Mouse (Mus musculus) layer of hippocampus, adult 2 months (tissue): ENCODE measurements around the gene Cped1. TPM values are rescaled to one million over a fixed set of nuclear protein-coding genes. Genes with fewer than 3 reads are reported as not detected.
"Not testable (repeated sequence)": the region's sequence is repeated elsewhere in the genome, so short reads cannot be mapped to it uniquely, and the experiment has no call there.

ENCODE experiments used
- DNase-seq, 2 experiments: peaks; one replicate each; pipeline ENCODE4 v3.0.0; 2022; ENCODE audit warnings: low spot score in 2 of 2
- H3K27ac ChIP-seq: fragments of 200-600 bp; 2 replicates; pipeline ENCODE4 v1.8.1; 2022
- H3K4me3 ChIP-seq: fragments of 200-600 bp; 2 replicates; pipeline ENCODE4 v1.8.1; 2022; ENCODE audit warnings: mild to moderate bottlenecking
- CTCF ChIP-seq: fragments of 200-600 bp; conservative IDR thresholded peaks from 2 replicates; pipeline ENCODE4 v1.8.1; 2022; ENCODE audit warnings: antibody characterized with exemption, mild to moderate bottlenecking, moderate library complexity
- total RNA-seq, 2 experiments: library from RNA; stranded (reverse); gene quantifications; 2 replicates each; pipeline ENCODE4 v1.2.3; 2021

The Cped1 gene
- total RNA-seq, 2 experiments from 2014 or later, result 2.5 to 3.5 TPM

- not testable (repeated sequence) for DNase-seq, H3K27ac ChIP-seq, H3K4me3 ChIP-seq
- peak; percentile 31; the same call in 1 of the 2 replicates for TF ChIP-seq CTCF
Measured at GRCm38 (mm10) chr6:22039666-22040065, 54.0 kb downstream of the Cped1 start.

GRCm38 (mm10) chr6:22044880-22045605 is 59.3 kb downstream of the Cped1 start:
- H3K27ac ChIP-seq, result no peak overlapping the region
- H3K4me3 ChIP-seq, result no peak overlapping the region
- TF ChIP-seq CTCF, result no peak
- DNase-seq, result no peak

DNA sequence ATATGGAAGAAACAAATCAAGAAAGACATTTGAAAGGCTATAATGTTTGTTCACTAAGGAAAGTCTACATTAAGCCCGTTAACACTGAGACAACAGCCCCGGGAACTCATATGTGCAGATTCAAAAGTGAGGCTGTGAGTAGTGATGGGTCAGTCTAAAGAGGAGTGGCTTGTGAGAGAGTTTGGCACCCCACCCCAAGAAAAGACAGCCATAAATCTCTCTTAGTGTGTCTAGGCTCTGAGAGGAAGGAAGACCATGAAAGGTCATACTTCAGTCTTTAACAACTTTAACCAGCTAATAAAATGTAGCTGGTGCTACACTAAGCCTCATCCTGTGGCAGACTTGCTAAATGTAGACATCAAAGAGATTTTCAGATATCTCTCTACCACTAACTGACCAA is 61.4 kb downstream of the Cped1 start:
- no peak for TF ChIP-seq CTCF
- no peak overlapping the region for H3K4me3 ChIP-seq
- no peak overlapping the region for H3K27ac ChIP-seq
- no peak for DNase-seq

GRCm38 (mm10) chr6:22049093-22049492 is 63.4 kb downstream of the Cped1 start:
- Histone ChIP-seq H3K4me3 (no peak overlapping the region), H3K27ac (no peak overlapping the region)
- no peak for DNase-seq
- TF ChIP-seq CTCF, result no peak

GRCm38 (mm10) chr6:22051526-22051925 is 65.8 kb downstream of the Cped1 start:
- no peak overlapping the region for H3K27ac ChIP-seq
- no peak overlapping the region for H3K4me3 ChIP-seq
- no peak for TF ChIP-seq CTCF
- no peak for DNase-seq

- H3K27ac ChIP-seq, result no peak overlapping the region
- no peak for TF ChIP-seq CTCF
- no peak for DNase-seq
- no peak overlapping the region for H3K4me3 ChIP-seq
Measured at GRCm38 (mm10) chr6:22053014-22053413, 67.3 kb downstream of the Cped1 start.

- no peak overlapping the region for H3K27ac ChIP-seq
- TF ChIP-seq CTCF, result no peak
Measured at GRCm38 (mm10) chr6:22064341-22064740, 78.6 kb downstream of the Cped1 start.

GRCm38 (mm10) chr6:22070603-22071322 is 85.0 kb downstream of the Cped1 start:
- peak overlapping the region; percentile 81 for H3K27ac ChIP-seq
- TF ChIP-seq CTCF, result no peak
- peak overlapping the region; percentile 47 for H3K4me3 ChIP-seq
- DNase-seq, result peak in 1 of 2 experiments; percentile 0

More at GRCm38 (mm10) chr6:22064341-22064740, 78.6 kb downstream of the Cped1 start:
- no peak for DNase-seq
- H3K4me3 ChIP-seq, result no peak overlapping the region

GRCm38 (mm10) chr6:22071323-22071840 is 85.7 kb downstream of the Cped1 start:
- no peak for DNase-seq
- Histone ChIP-seq H3K27ac (peak overlapping the region; percentile 81), H3K4me3 (peak overlapping the region; percentile 47)
- peak; percentile 78 for TF ChIP-seq CTCF

DNA sequence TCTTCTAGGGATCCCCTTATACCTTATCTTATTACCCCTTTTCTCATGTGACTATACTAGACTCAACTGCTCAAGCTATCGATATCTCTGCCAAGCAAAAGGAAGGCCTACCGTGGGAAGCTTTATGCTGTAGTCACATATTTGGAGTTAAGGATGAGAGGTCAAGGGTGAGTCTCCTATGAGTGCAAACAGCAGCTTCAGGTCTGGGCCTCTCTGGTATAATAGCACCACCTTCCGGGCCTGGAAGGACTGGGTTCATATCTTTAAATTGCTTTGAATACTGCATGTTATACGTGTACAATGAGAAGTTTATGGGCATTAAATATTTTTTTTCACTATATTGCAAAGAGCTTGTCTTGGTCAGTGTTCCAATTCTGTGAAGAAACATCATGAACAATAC is 87.0 kb downstream of the Cped1 start:
- DNase-seq, result no peak
- TF ChIP-seq CTCF, result no peak
- no peak overlapping the region for H3K27ac ChIP-seq
- no peak overlapping the region for H3K4me3 ChIP-seq

- Histone ChIP-seq H3K27ac (no peak overlapping the region), H3K4me3 (no peak overlapping the region)
- no peak for TF ChIP-seq CTCF
- DNase-seq, result no peak
Measured at GRCm38 (mm10) chr6:22074232-22075083, 88.7 kb downstream of the Cped1 start.

DNA sequence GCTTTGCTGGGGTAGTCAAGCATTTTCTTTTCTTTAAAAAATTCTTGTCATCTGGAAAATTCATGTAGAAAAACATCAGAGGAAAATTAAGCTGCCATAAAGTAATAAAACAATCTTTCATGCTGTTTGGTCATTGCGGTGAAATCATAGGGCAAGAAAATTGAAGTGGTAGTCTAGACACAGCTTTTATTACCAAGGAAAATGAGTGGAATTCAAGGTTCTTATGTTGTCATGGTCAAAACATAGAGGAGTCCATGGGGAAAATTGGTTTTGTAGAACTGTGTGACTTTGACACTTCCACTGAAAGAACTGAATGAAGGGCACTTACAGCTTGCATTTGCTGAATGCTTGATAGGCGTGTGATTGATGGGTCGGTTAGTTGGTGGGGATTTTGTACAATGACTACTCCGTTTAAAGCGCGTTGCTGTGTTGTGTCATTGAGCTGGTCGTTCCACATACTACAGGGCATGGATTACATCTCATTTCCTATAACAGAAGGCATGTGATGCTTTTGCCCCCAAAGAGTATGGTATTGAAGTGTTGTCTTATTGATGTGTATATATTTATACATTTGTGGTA is 93.1 kb downstream of the Cped1 start:
- Histone ChIP-seq H3K27ac (no peak overlapping the region), H3K4me3 (no peak overlapping the region)
- TF ChIP-seq CTCF, result no peak
- no peak for DNase-seq
